Comparison of ENCODE assay signal across 32 mouse cellular contexts in the genomic region with DNA sequence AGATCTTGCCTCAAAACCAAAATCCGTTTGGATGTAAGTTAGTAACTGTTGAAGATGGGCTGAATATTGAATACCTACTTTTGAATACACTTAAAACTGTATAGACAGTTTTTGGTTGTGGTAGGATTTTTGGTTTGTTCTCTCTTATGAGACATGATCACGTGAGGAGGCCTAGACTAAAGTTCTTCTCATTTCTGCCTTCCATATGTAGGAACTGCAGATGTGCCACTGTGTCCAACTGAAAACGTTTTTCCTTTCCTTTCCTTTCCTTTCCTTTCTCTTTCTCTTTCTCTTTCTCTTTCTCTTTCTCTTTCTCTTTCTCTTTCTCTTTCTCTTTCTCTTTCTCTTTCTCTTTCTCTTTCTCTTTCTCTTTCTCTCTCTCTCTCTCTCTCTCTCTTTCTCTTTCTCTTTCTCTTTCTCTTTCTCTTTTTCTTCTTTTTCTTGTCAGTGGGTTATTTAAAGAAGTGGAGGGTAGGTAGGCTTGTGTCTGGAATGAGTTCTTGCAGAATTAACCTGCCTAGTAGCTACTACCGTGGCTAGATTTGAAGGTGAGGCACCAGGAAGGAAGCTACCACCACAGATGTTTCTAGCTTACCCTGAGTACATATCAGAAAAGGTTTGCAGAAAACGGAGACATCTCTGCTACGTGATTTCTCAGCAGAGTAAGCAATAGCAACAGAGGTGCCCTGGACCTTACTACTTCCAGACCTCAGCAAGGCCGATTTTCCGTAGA. TPM values are rescaled to one million over a fixed set of nuclear protein-coding genes. Genes with fewer than 3 reads are reported as not detected.
DNase-seq lines count a peak whose midpoint lies in the region; ATAC-seq and TF ChIP-seq lines count a peak whose summit lies in the region.
"Had no signal": no experiment of that assay in that cellular context is flagged by ENCODE, and none has a peak within 500 bp of the region (broad histone marks: within the 10 kb centered on the region; RNA-seq: fewer than 3 reads in every experiment).

No protein-coding gene starts in this region.

- peaks cover 18% of the 10 kb centered on the region for H3K4me1 ChIP-seq in thymus, adult 2 months (replicated peaks; ENCODE audit: control insufficient read depth, insufficient read depth, low read length)
- H3K4me1 ChIP-seq in CH12.LX (ENCODE audit: control insufficient read depth in 1 of 2, insufficient read depth in 2 of 2): peaks cover 0 to 7% of the 10 kb centered on the region in 2 experiments; a peak in 2 of 4 replicates
- H3K4me1 ChIP-seq in midbrain, postnatal 0 days (ENCODE audit: insufficient read depth, low read length): no peaks in the 10 kb centered on the region
- no peaks in the 10 kb centered on the region for H3K4me1 ChIP-seq in forebrain, postnatal 0 days (ENCODE audit: insufficient read depth)
- H3K4me1 ChIP-seq: embryonic facial prominence, embryonic 10.5 days; forebrain, embryonic 13.5 days; heart, embryonic 15.5 days; hindbrain, embryonic 13.5 days had no signal

- peak overlapping the region; percentile 85 for H3K27ac ChIP-seq in thymus, adult 2 months (ENCODE audit: control insufficient read depth, insufficient read depth, low read length)
- H3K27ac ChIP-seq in CH12.LX (ENCODE audit: insufficient read depth, low read depth): no peak overlapping the region
- no peak overlapping the region for H3K27ac ChIP-seq in midbrain, postnatal 0 days (ENCODE audit: low read depth, low read length)
- H3K27ac ChIP-seq in forebrain, postnatal 0 days (ENCODE audit: low read depth, low read length): no peak overlapping the region
- H3K27ac ChIP-seq: embryonic facial prominence, embryonic 10.5 days; embryonic facial prominence, embryonic 13.5 days; forebrain, embryonic 13.5 days; gastrocnemius, adult 2 months; heart, embryonic 15.5 days; hindbrain, embryonic 10.5 days; hindbrain, embryonic 13.5 days had no signal

- no peak for TF ChIP-seq CTCF in thymus, adult 2 months (IDR thresholded peaks at IDR 0.05; ENCODE audit: borderline replicate concordance, control insufficient read depth, extremely low read depth, insufficient read depth, low read length, poor library complexity)
- TF ChIP-seq CTCF in CH12.LX (conservative IDR thresholded peaks at IDR 0.05 in 1 of 2, IDR thresholded peaks at IDR 0.05 in 1 of 2; ENCODE audit: low read depth in 2 of 2, low read length in 2 of 2): no peak
- TF ChIP-seq CTCF in midbrain, postnatal 0 days (IDR thresholded peaks at IDR 0.05): no peak
- no peak for TF ChIP-seq CTCF in forebrain, postnatal 0 days (IDR thresholded peaks at IDR 0.05; ENCODE audit: low read depth)

- H3K9ac ChIP-seq in CH12.LX (ENCODE audit: insufficient read depth, low read depth): no peak overlapping the region
- no peak overlapping the region for H3K9ac ChIP-seq in midbrain, postnatal 0 days (replicated peaks; ENCODE audit: low read length, poor library complexity, severe bottlenecking)
- H3K9ac ChIP-seq in forebrain, postnatal 0 days: no peak overlapping the region
- H3K9ac ChIP-seq: embryonic facial prominence, embryonic 13.5 days; forebrain, embryonic 13.5 days; heart, embryonic 12.5 days; heart, embryonic 15.5 days; hindbrain, embryonic 13.5 days had no signal

- no peak overlapping the region for H3K4me2 ChIP-seq in CH12.LX (ENCODE audit: insufficient read depth, low read depth, poor library complexity, severe bottlenecking)
- no peak overlapping the region for H3K4me2 ChIP-seq in midbrain, postnatal 0 days (ENCODE audit: low read depth, low read length, poor library complexity, severe bottlenecking)
- H3K4me2 ChIP-seq in forebrain, postnatal 0 days (ENCODE audit: low read depth): no peak overlapping the region
- H3K4me2 ChIP-seq: embryonic facial prominence, embryonic 13.5 days; forebrain, embryonic 13.5 days; heart, embryonic 12.5 days; heart, embryonic 15.5 days; hindbrain, embryonic 13.5 days had no signal

- no peaks in the 10 kb centered on the region for H3K27me3 ChIP-seq in thymus, adult 2 months (ENCODE audit: control insufficient read depth, insufficient read depth, low read length)
- H3K27me3 ChIP-seq in CH12.LX (replicated peaks): no peaks in the 10 kb centered on the region
- H3K27me3 ChIP-seq in splenic B cell, adult 2 months (ENCODE audit: control insufficient read depth, insufficient read depth, low read length, poor library complexity, severe bottlenecking): no peaks in the 10 kb centered on the region
- H3K27me3 ChIP-seq in midbrain, postnatal 0 days (ENCODE audit: insufficient read depth, low read length): no peaks in the 10 kb centered on the region
- no peaks in the 10 kb centered on the region for H3K27me3 ChIP-seq in forebrain, postnatal 0 days (ENCODE audit: insufficient read depth, low read length)
- H3K27me3 ChIP-seq: embryonic facial prominence, embryonic 13.5 days; forebrain, embryonic 13.5 days; heart, embryonic 12.5 days; heart, embryonic 15.5 days; hindbrain, embryonic 13.5 days had no signal

- TF ChIP-seq RAD21 in CH12.LX (IDR thresholded peaks at IDR 0.05; ENCODE audit: low read depth, low read length): no peak

- no peak overlapping the region for H3K4me3 ChIP-seq in thymus, adult 2 months (ENCODE audit: control insufficient read depth, insufficient read depth, low read length)
- H3K4me3 ChIP-seq in CH12.LX (replicated peaks in 1 of 3; ENCODE audit: low read depth in 2 of 3, low read length in 2 of 3, poor library complexity in 1 of 3): no peak overlapping the region
- no peak overlapping the region for H3K4me3 ChIP-seq in midbrain, postnatal 0 days (ENCODE audit: low read depth, low read length)
- no peak overlapping the region for H3K4me3 ChIP-seq in forebrain, postnatal 0 days (ENCODE audit: low read depth, low read length)
- H3K4me3 ChIP-seq: embryonic facial prominence, embryonic 10.5 days; embryonic facial prominence, embryonic 13.5 days; erythroblast, embryonic 14.5 days; forebrain, embryonic 13.5 days; gastrocnemius, adult 2 months; heart, embryonic 12.5 days; heart, embryonic 15.5 days; hindbrain, embryonic 10.5 days; hindbrain, embryonic 13.5 days had no signal

- dilution Hi-C loops in CH12.LX (cut with MboI; ENCODE audit: extremely low pct_ligation_motif_present, extremely low pct_unique_long_range_greater_than_20kb, low sequenced_read_pairs): no loop called here

- peaks cover 3% of the 10 kb centered on the region; the same call in 1 of the 2 replicates for H3K36me3 ChIP-seq in thymus, adult 2 months (ENCODE audit: control insufficient read depth, insufficient read depth, low read length)
- H3K36me3 ChIP-seq in CH12.LX (replicated peaks in 1 of 2; ENCODE audit: control insufficient read depth in 1 of 2, insufficient read depth in 1 of 2, low read length in 1 of 2): peaks cover 0 to 11% of the 10 kb centered on the region in 2 experiments
- H3K36me3 ChIP-seq in splenic B cell, adult 2 months (ENCODE audit: control insufficient read depth, insufficient read depth, low read length, poor library complexity, severe bottlenecking): peaks cover 5% of the 10 kb centered on the region
- 0 out of 2 replicates have a peak, but pooled peaks cover 2% of the 10 kb centered on the region for H3K36me3 ChIP-seq in midbrain, postnatal 0 days (ENCODE audit: insufficient read depth, low read length)
- no peaks in the 10 kb centered on the region for H3K36me3 ChIP-seq in forebrain, postnatal 0 days (ENCODE audit: insufficient read depth)
- H3K36me3 ChIP-seq: heart, embryonic 15.5 days had no signal

- no peak for ATAC-seq in midbrain, postnatal 0 days (ENCODE audit: low FRiP score)
- ATAC-seq in forebrain, postnatal 0 days: no peak
- ATAC-seq: forebrain, embryonic 13.5 days; forebrain, embryonic 16.5 days; hindbrain, embryonic 16.5 days; intestine, postnatal 0 days had no signal

- no peak for TF ChIP-seq POLR2A in thymus, adult 2 months (IDR thresholded peaks at IDR 0.05; ENCODE audit: control insufficient read depth, extremely low read depth, insufficient read depth, low read length, poor library complexity)
- no peak for TF ChIP-seq POLR2A in CH12.LX (IDR thresholded peaks at IDR 0.05; ENCODE audit: low read depth, low read length)

- no peak for TF ChIP-seq EP300 in CH12.LX (IDR thresholded peaks at IDR 0.05; ENCODE audit: low read length)

- WGBS in thymus, adult 2 months: 73% methylated on average over 8 of the region's 8 CpGs
- 95% methylated on average over 8 of the region's 8 CpGs for WGBS in midbrain, postnatal 0 days
- 93% methylated on average over 8 of the region's 8 CpGs for WGBS in forebrain, postnatal 0 days

- DNase-seq in thymus, adult 2 months: no peak
- DNase-seq in thymus, postnatal 0 days (ENCODE audit: low spot score): no peak
- DNase-seq in CH12.LX (ENCODE audit: extremely low read depth): no peak
- DNase-seq in induced T-regulatory cell, adult 2 months (ENCODE audit: low read depth): peak; percentile 73
- DNase-seq in splenic B cell, adult 2 months (ENCODE audit: low read depth, low spot score): peak; percentile 37
- no peak for DNase-seq in layer of hippocampus, postnatal 10 days (ENCODE audit: low spot score in 2 of 2)
- no peak for DNase-seq in midbrain, postnatal 0 days (ENCODE audit: low spot score)
- no peak for DNase-seq in forebrain, postnatal 0 days
- DNase-seq: adrenal gland, adult 2 months; adrenal gland, postnatal 14 days; B cell, adult 2 months; cerebellum, adult 11 months; cerebellum, adult 2 months; cerebellum, adult 9-11 months; cerebellum, postnatal 25 days; embryo, embryonic 11 days; gastrocnemius, adult 2 months; gastrocnemius, postnatal 14 days; heart, adult 18-20 months; heart, postnatal 10 days; heart, postnatal 36 days had no signal

- peaks cover 3% of the 10 kb centered on the region for H3K9me3 ChIP-seq in CH12.LX (replicated peaks; ENCODE audit: low read length)
- H3K9me3 ChIP-seq in midbrain, postnatal 0 days (ENCODE audit: low read length): no peaks in the 10 kb centered on the region
- H3K9me3 ChIP-seq in forebrain, postnatal 0 days (ENCODE audit: low read length): no peaks in the 10 kb centered on the region
- H3K9me3 ChIP-seq: embryonic facial prominence, embryonic 10.5 days; embryonic facial prominence, embryonic 13.5 days; forebrain, embryonic 13.5 days; heart, embryonic 15.5 days; hindbrain, embryonic 10.5 days; hindbrain, embryonic 13.5 days had no signal

- in situ Hi-C loops in CH12.LX (cut with MboI; ENCODE audit: low pct_ligation_motif_present, low pct_unique_long_range_greater_than_20kb, low sequenced_read_pairs): loop anchor here (10.0 kb wide), 1 partner anchor 101 kb away; a partner anchor contains a TSS

- no peaks in the 10 kb centered on the region for H3K79me2 ChIP-seq in CH12.LX (replicated peaks; ENCODE audit: control insufficient read depth, extremely low read depth, insufficient read depth, poor library complexity, severe bottlenecking)

RNA-seq across cellular contexts. Expression of a gene that starts 27.1 kb away (rescaled TPM):
- 132 and 135 TPM in 2 replicates for polyA plus RNA-seq in thymus, adult 2 months (2012; rRNA removed)
- 174 and 206 TPM in 2 replicates for polyA plus RNA-seq in thymus, postnatal 0 days (2015; fragmentation: Nextera tagmentation; extraction: Ambion mirVana)
- total RNA-seq in CH12.LX (2012; rRNA removed) (18.9 and 23.3 TPM in 2 replicates), CH12.LX (2014; rRNA removed) (20.0 and 22.1 TPM in 2 replicates)
- polyA plus RNA-seq in CH12.LX (2012; ENCODE audit: insufficient read length, low read depth): 12.1 and 13.7 TPM in 2 replicates
- total RNA-seq in layer of hippocampus, postnatal 10 days (2021): 1 to 10 TPM; 1.1 to 1.2 TPM
- total RNA-seq in midbrain, postnatal 0 days (2014; rRNA removed): 0.33 and 1.5 TPM in 2 replicates
- polyA plus RNA-seq in midbrain, postnatal 0 days (2015; fragmentation: Nextera tagmentation; extraction: Ambion mirVana): 0.38 and 0.51 TPM in 2 replicates
- 1.00 and 4.5 TPM in 2 replicates for total RNA-seq in forebrain, postnatal 0 days (2014; rRNA removed)
- polyA plus RNA-seq in forebrain, postnatal 0 days (2015; fragmentation: Nextera tagmentation; extraction: Ambion mirVana): 0.25 and 0.54 TPM in 2 replicates
- polyA plus RNA-seq: erythroblast, embryonic 14.5 days had no signal

Comparison
In these comparisons a context has a peak if more than half of its experiments do, and no peak if none do; other contexts are left out.
1. DNase-seq: peak in induced T-regulatory cell, adult 2 months (single experiment) and splenic B cell, adult 2 months (single experiment); none in thymus, adult 2 months (single experiment), thymus, postnatal 0 days (single experiment), CH12.LX (single experiment), layer of hippocampus, postnatal 10 days (0 of 2), midbrain, postnatal 0 days (single experiment) and forebrain, postnatal 0 days (single experiment).